Mouse (Mus musculus): ENCODE measurements around the gene Tspan15.

Tspan15 gene

DNA sequence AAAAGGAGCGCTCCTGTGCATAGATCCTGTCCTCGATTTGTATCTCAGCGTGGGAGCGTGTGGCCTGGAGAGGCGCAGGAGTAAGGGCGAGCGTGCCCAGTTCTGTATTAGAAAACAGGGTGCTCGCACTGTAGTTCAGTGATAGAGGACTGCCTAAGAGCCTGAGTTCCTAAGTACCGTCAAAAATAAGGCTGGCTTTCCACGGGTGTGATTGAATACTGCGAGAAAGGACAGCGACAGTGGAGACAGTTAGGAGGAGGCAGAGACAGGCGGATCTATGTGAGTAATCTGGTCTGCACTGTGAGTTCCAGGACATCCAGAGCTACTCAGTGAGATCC, 313 bp upstream of the Tspan15 start:
- no peak for DNase-seq (ENCODE audit: low spot score in 2 of 2)

- DNase-seq (ENCODE audit: low spot score in 2 of 2) = no peak
Observed at GRCm38 (mm10) chr10:62228126-62228525, 2.9 kb downstream of the Tspan15 start.

GRCm38 (mm10) chr10:62225839-62226238, 5.2 kb downstream of the Tspan15 start:
- DNase-seq (ENCODE audit: low spot score in 2 of 2) = no peak

GRCm38 (mm10) chr10:62224231-62224630, 6.8 kb downstream of the Tspan15 start:
- DNase-seq (ENCODE audit: low spot score in 2 of 2) = no peak

DNA sequence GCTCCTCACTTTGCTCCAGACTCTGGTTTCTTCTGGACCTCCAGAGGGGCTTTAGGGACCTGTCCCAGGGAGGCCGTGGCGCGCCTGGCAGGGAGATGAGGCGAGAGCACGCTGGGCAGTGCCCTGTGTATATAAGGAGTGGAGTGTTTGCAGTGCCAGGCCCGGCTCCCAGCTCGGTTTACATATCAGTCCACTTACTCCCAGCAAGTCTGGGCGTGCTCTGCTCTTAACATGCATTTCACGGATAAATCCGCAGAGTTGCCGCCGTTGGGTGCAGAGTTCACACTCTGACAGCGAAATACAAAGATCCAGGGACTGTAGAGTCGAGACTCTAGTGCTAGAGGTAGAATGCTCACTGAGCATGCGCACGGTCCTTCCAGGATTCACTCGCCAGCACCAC, 8.3 kb downstream of the Tspan15 start:
- no peak for DNase-seq (ENCODE audit: low spot score in 2 of 2)

GRCm38 (mm10) chr10:62221647-62222046, 9.4 kb downstream of the Tspan15 start:
- DNase-seq (ENCODE audit: low spot score in 2 of 2) = no peak

GRCm38 (mm10) chr10:62220732-62221514, 10.1 kb downstream of the Tspan15 start:
- no peak for DNase-seq (ENCODE audit: low spot score in 2 of 2)

DNA sequence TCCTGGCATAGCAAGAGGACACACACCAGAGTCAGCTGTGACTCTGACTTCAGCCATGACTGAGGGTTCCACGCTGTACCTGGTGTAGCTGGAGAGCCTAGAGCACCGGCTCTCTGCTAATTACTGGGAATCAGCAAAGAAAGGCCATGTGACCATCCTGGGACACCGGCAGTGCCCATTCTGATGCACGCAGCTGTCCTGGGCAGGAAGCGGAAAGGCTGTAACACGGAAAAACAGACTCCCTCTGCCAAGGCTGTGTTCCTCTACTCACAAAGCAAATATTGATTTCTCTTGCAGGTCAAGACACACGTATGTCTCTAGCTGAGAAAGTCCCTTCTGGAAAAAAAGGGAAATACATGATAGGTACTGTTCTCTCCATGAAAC, 12.3 kb downstream of the Tspan15 start:
- DNase-seq (ENCODE audit: low spot score in 2 of 2) = no peak

DNA sequence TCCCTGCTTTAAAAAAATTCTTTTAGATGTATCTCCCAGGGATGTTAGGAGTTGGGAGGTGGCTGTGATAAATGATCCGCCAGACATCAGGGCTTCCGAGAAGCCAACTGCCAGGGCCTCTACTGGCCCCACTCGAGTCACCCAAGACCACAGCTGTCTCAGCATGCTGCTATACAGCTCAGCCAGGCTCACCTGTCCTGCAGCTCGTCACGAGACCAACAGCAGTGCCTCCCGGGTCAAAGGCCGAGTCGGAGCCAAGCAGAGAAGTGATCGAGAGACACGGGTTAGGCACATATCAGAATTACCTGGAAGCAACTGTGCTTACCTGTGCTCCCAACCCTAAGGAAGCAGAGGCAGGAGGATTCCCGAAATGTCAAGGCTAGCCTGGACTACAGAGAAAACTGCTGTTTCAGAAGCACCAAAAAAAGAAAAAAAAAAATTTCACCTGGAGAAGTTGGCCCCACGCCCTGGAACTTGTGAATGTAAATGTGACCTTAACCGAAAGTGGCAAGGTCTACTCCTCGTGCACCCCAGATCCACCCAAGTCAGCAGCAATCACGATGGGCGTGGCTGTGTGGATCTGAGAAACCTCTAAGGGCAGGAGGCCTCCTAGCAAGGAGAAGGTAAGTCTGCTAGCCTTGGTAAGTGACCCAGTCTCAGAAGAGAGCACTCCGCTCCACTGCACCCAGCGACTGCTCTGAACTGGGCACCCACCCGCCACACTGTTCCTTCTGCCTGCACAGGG, 12.8 kb downstream of the Tspan15 start:
- no peak for DNase-seq (ENCODE audit: low spot score in 2 of 2)

- no peak for DNase-seq (ENCODE audit: low spot score in 2 of 2)
Observed at GRCm38 (mm10) chr10:62217196-62217595, 13.9 kb downstream of the Tspan15 start.

GRCm38 (mm10) chr10:62216595-62216994, 14.5 kb downstream of the Tspan15 start:
- DNase-seq (ENCODE audit: low spot score in 2 of 2) = peak; percentile 38 to 45

DNA sequence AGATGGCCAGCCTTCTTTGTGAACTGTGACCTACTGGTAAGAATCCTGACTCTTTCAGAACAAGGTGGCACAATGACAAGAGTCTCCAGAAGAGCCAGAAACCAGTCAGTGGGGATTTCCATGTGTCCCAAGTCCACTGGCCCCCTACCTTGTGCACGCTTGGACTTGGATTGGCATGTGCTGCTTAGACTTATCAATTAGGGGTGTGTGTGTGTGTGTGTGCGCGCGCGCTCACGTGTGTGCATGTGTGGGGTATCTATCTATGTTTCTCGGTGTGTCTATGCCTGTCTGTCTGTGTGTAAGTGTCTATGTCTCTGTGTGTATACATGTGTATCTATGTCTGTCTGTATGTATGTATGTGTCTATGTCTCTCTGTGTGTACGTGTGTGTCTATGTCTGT, 15.4 kb downstream of the Tspan15 start:
- DNase-seq (ENCODE audit: low spot score in 2 of 2) = no peak

DNA sequence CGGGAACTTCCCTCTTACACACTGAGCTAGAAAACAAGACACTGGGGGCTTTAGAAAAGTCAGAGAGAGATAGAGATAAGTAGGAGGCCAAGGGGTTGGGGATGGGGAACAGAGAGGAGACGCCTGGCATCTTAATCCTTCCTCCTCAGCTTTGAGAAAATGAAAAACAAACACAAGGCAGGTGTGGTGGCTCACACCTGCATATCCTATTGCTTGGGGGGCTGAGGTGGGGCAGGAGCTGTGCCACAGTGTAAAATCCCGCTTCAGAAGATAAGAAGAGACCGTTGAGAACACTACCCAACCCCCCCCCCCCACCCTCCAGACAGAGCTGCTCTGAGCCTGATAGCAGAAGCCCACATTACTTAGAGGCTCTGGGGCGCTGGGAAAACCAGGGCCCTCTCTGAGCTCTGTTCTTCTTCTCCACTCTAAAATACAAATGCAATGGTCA, 15.9 kb downstream of the Tspan15 start:
- no peak for DNase-seq (ENCODE audit: low spot score in 2 of 2)

GRCm38 (mm10) chr10:62211310-62211709, 19.7 kb downstream of the Tspan15 start:
- DNase-seq (ENCODE audit: low spot score in 2 of 2) = no peak

GRCm38 (mm10) chr10:62208241-62208896, 22.7 kb downstream of the Tspan15 start:
- no peak for DNase-seq (ENCODE audit: low spot score in 2 of 2)

- no peak for DNase-seq (ENCODE audit: low spot score in 2 of 2)
Observed at GRCm38 (mm10) chr10:62202574-62202973, 28.5 kb downstream of the Tspan15 start.

DNA sequence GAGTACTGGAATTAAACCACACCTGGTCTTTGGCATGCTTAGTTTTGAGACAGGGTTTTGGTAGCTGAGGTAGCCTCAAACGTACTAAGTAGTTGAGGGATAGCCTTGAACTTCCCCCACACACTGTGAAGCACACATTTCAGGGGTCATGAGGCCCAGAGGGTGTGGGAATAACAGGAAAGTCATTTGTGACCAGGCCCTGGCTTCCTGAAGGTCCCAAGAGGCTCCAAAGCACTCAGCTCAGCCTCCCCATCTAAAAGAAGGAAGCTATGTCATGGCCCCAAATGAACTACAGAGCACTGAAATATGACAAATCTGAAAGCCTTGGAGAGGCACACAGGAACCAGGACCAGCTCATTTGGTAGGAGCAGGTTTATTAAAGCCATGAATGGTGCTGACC, 32.2 kb downstream of the Tspan15 start:
- no peak for DNase-seq (ENCODE audit: low spot score in 2 of 2)

GRCm38 (mm10) chr10:62197403-62197802, 33.6 kb downstream of the Tspan15 start:
- DNase-seq (ENCODE audit: low spot score in 2 of 2) = no peak

DNA sequence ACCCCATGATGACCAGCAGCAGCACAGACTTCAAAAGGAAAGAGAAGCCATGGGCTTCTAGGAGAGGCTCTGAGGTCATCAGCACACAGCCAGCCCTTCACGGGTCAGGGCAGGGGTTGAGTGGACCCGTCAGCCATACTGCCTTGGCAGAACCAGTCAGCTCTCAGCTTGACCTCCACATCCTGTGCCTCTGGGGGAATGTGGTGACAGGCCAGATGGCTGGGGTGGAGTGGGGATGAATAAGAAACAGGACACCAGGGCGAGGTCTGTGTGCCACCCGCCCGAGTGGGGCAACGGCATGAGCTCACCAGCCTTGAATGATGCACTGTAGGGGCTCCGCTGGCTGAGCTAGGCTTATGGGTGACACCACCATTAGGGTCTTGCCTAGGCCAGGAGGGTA, 35.7 kb downstream of the Tspan15 start:
- no peak for DNase-seq (ENCODE audit: low spot score in 2 of 2)

- DNase-seq (ENCODE audit: low spot score in 2 of 2) = peak; percentile 63 to 65
Observed at GRCm38 (mm10) chr10:62194946-62195345, 36.1 kb downstream of the Tspan15 start.

GRCm38 (mm10) chr10:62194461-62194860, 36.6 kb downstream of the Tspan15 start:
- no peak for DNase-seq (ENCODE audit: low spot score in 2 of 2)

GRCm38 (mm10) chr10:62194043-62194442, 37.0 kb downstream of the Tspan15 start:
- no peak for DNase-seq (ENCODE audit: low spot score in 2 of 2)

DNA sequence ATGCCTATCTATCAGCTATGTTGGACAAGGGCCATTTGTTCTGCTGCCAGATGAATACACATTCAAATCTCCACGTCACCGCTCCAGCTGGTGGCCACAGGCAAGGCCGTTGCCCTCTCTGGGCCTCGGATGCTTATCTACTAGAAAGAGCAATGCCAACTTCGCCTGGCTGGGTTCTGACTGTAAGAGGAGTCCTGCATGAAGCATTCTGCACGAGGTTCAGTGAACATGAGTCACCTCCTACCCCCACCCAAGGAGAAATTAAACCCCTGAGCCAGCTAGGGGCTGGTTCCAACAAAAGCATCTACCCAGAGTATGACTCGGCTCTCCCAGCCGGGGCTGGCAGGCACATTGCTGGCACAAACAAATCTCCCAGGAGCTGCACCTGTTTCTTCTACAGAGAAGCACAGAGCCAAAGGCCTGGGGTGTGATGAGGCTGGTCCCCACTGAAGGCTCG, 38.3 kb downstream of the Tspan15 start:
- DNase-seq (ENCODE audit: low spot score in 2 of 2) = no peak
